Mouse (Mus musculus): ENCODE results near the gene Celf1. TPM values are rescaled to one million over a fixed set of nuclear protein-coding genes. Genes with fewer than 3 reads are reported as not detected.
A peak's percentile ranks its signal among the peaks of the same experiment; 100 is the strongest.

Celf1 gene
- polyA plus RNA-seq, 1 experiment from 2014 or later, result 78.1 TPM

GRCm38 (mm10) chr2:90911668-90912067 lies 28.5 kb upstream of the Celf1 start:
- no peak overlapping the region for H3K9ac ChIP-seq (ENCODE audit: low read depth, low read length)
- H3K4me2 ChIP-seq, result no peak overlapping the region
- WGBS, result 80% methylated on average over 1 of the region's 1 CpGs
- H3K4me3 ChIP-seq (ENCODE audit: low read depth, low read length), result no peak overlapping the region
- peaks cover 44% of the 10 kb centered on the region for H3K36me3 ChIP-seq (ENCODE audit: control insufficient read depth, insufficient read depth, low read length)
- no peaks in the 10 kb centered on the region for H3K27me3 ChIP-seq (replicated peaks; ENCODE audit: control insufficient read depth, insufficient read depth, low read length)
- H3K4me1 ChIP-seq (replicated peaks; ENCODE audit: control insufficient read depth, insufficient read depth, low read length), result peaks cover 8% of the 10 kb centered on the region
- DNase-seq (ENCODE audit: low spot score) (no peak), ATAC-seq (replicated peaks; ENCODE audit: low FRiP score) (no peak)
- no peak overlapping the region for H3K27ac ChIP-seq (ENCODE audit: low read depth, low read length)
- H3K9me3 ChIP-seq (ENCODE audit: control insufficient read depth, low read length), result no peaks in the 10 kb centered on the region

- Histone ChIP-seq H3K9ac (ENCODE audit: low read depth, low read length) (0 out of 2 replicates have a peak overlapping the region, but pooled peaks have one; percentile 36), H3K27me3 (replicated peaks; ENCODE audit: control insufficient read depth, insufficient read depth, low read length) (no peaks in the 10 kb centered on the region), H3K27ac (ENCODE audit: low read depth, low read length) (no peak overlapping the region), H3K36me3 (ENCODE audit: control insufficient read depth, insufficient read depth, low read length) (peaks cover 38% of the 10 kb centered on the region), H3K4me3 (ENCODE audit: low read depth, low read length) (no peak overlapping the region), H3K4me2 (no peak overlapping the region), H3K4me1 (replicated peaks; ENCODE audit: control insufficient read depth, insufficient read depth, low read length) (peaks cover 9% of the 10 kb centered on the region), H3K9me3 (ENCODE audit: control insufficient read depth, low read length) (no peaks in the 10 kb centered on the region)
- WGBS, result 93% methylated on average over 2 of the region's 2 CpGs
- ATAC-seq (replicated peaks; ENCODE audit: low FRiP score) (no peak), DNase-seq (ENCODE audit: low spot score) (no peak)
These were observed 26.5 kb upstream of the Celf1 start for GRCm38 (mm10) chr2:90913671-90914070.

GRCm38 (mm10) chr2:90915516-90915915 lies 24.7 kb upstream of the Celf1 start:
- Histone ChIP-seq H3K4me1 (replicated peaks; ENCODE audit: control insufficient read depth, insufficient read depth, low read length) (peaks cover 9% of the 10 kb centered on the region), H3K36me3 (ENCODE audit: control insufficient read depth, insufficient read depth, low read length) (peaks cover 25% of the 10 kb centered on the region), H3K9ac (ENCODE audit: low read depth, low read length) (peak overlapping the region; percentile 34; the same call in 1 of the 2 replicates), H3K27me3 (replicated peaks; ENCODE audit: control insufficient read depth, insufficient read depth, low read length) (no peaks in the 10 kb centered on the region), H3K27ac (ENCODE audit: low read depth, low read length) (no peak overlapping the region), H3K4me2 (peak overlapping the region; percentile 92), H3K4me3 (ENCODE audit: low read depth, low read length) (peak overlapping the region; percentile 87; the same call in 1 of the 2 replicates), H3K9me3 (ENCODE audit: control insufficient read depth, low read length) (no peaks in the 10 kb centered on the region)
- no peak for DNase-seq (ENCODE audit: low spot score)
- WGBS, result 85% methylated on average over 1 of the region's 1 CpGs
- no peak for ATAC-seq (replicated peaks; ENCODE audit: low FRiP score)

GRCm38 (mm10) chr2:90916560-90917232 lies 23.5 kb upstream of the Celf1 start:
- ATAC-seq (replicated peaks; ENCODE audit: low FRiP score) (0 out of 2 replicates have a peak, but pooled peaks have one; percentile 8), DNase-seq (ENCODE audit: low spot score) (no peak)
- Histone ChIP-seq H3K9me3 (ENCODE audit: control insufficient read depth, low read length) (no peaks in the 10 kb centered on the region), H3K9ac (ENCODE audit: low read depth, low read length) (peak overlapping the region; percentile 98), H3K36me3 (ENCODE audit: control insufficient read depth, insufficient read depth, low read length) (peaks cover 15% of the 10 kb centered on the region), H3K4me1 (replicated peaks; ENCODE audit: control insufficient read depth, insufficient read depth, low read length) (peaks cover 9% of the 10 kb centered on the region), H3K27ac (ENCODE audit: low read depth, low read length) (peak overlapping the region; percentile 91), H3K27me3 (replicated peaks; ENCODE audit: control insufficient read depth, insufficient read depth, low read length) (no peaks in the 10 kb centered on the region), H3K4me3 (ENCODE audit: low read depth, low read length) (peak overlapping the region; percentile 87), H3K4me2 (peak overlapping the region; percentile 92)
- WGBS, result 26% methylated on average over 7 of the region's 7 CpGs

- ATAC-seq (replicated peaks; ENCODE audit: low FRiP score), result peak; percentile 87
- peaks cover 14% of the 10 kb centered on the region for H3K36me3 ChIP-seq (ENCODE audit: control insufficient read depth, insufficient read depth, low read length)
- WGBS, result under 1% methylated on average over 68 of the region's 73 CpGs
- peak overlapping the region; percentile 91 for H3K27ac ChIP-seq (ENCODE audit: low read depth, low read length)
- peak overlapping the region; percentile 87 for H3K4me3 ChIP-seq (ENCODE audit: low read depth, low read length)
- H3K9me3 ChIP-seq (ENCODE audit: control insufficient read depth, low read length), result no peaks in the 10 kb centered on the region
- peak overlapping the region; percentile 92 for H3K4me2 ChIP-seq
- peak overlapping the region; percentile 98 for H3K9ac ChIP-seq (ENCODE audit: low read depth, low read length)
- H3K27me3 ChIP-seq (replicated peaks; ENCODE audit: control insufficient read depth, insufficient read depth, low read length), result no peaks in the 10 kb centered on the region
- DNase-seq (ENCODE audit: low spot score), result peak; percentile 86
- H3K4me1 ChIP-seq (replicated peaks; ENCODE audit: control insufficient read depth, insufficient read depth, low read length), result peaks cover 9% of the 10 kb centered on the region
These were observed 22.8 kb upstream of the Celf1 start for GRCm38 (mm10) chr2:90917233-90917998.

GRCm38 (mm10) chr2:90917999-90918698 lies 22.0 kb upstream of the Celf1 start:
- H3K27me3 ChIP-seq (replicated peaks; ENCODE audit: control insufficient read depth, insufficient read depth, low read length), result no peaks in the 10 kb centered on the region
- WGBS, result 10% methylated on average over 16 of the region's 16 CpGs
- H3K9ac ChIP-seq (ENCODE audit: low read depth, low read length), result peak overlapping the region; percentile 98
- no peak for DNase-seq (ENCODE audit: low spot score)
- peak overlapping the region; percentile 91 for H3K27ac ChIP-seq (ENCODE audit: low read depth, low read length)
- no peaks in the 10 kb centered on the region for H3K9me3 ChIP-seq (ENCODE audit: control insufficient read depth, low read length)
- H3K36me3 ChIP-seq (ENCODE audit: control insufficient read depth, insufficient read depth, low read length), result peaks cover 8% of the 10 kb centered on the region
- H3K4me1 ChIP-seq (replicated peaks; ENCODE audit: control insufficient read depth, insufficient read depth, low read length), result peaks cover 9% of the 10 kb centered on the region
- peak; percentile 77 for ATAC-seq (replicated peaks; ENCODE audit: low FRiP score)
- peak overlapping the region; percentile 92 for H3K4me2 ChIP-seq
- H3K4me3 ChIP-seq (ENCODE audit: low read depth, low read length), result peak overlapping the region; percentile 87

GRCm38 (mm10) chr2:90921178-90921577 lies 19.0 kb upstream of the Celf1 start:
- Histone ChIP-seq H3K4me2 (no peak overlapping the region), H3K9ac (ENCODE audit: low read depth, low read length) (no peak overlapping the region), H3K4me3 (ENCODE audit: low read depth, low read length) (no peak overlapping the region), H3K36me3 (ENCODE audit: control insufficient read depth, insufficient read depth, low read length) (no peaks in the 10 kb centered on the region), H3K27ac (ENCODE audit: low read depth, low read length) (no peak overlapping the region), H3K27me3 (replicated peaks; ENCODE audit: control insufficient read depth, insufficient read depth, low read length) (no peaks in the 10 kb centered on the region), H3K9me3 (ENCODE audit: control insufficient read depth, low read length) (no peaks in the 10 kb centered on the region), H3K4me1 (replicated peaks; ENCODE audit: control insufficient read depth, insufficient read depth, low read length) (peaks cover 5% of the 10 kb centered on the region)
- ATAC-seq (replicated peaks; ENCODE audit: low FRiP score) (no peak), DNase-seq (ENCODE audit: low spot score) (no peak)
- whole genome bisulfite sequencing, result 86% methylated on average over 1 of the region's 1 CpGs

- no peak overlapping the region for H3K27ac ChIP-seq (ENCODE audit: low read depth, low read length)
- WGBS, result 85% methylated on average over 2 of the region's 2 CpGs
- ATAC-seq (replicated peaks; ENCODE audit: low FRiP score) (no peak), DNase-seq (ENCODE audit: low spot score) (no peak)
- H3K4me2 ChIP-seq, result no peak overlapping the region
- H3K9me3 ChIP-seq (ENCODE audit: control insufficient read depth, low read length), result no peaks in the 10 kb centered on the region
- no peaks in the 10 kb centered on the region for H3K27me3 ChIP-seq (replicated peaks; ENCODE audit: control insufficient read depth, insufficient read depth, low read length)
- H3K9ac ChIP-seq (ENCODE audit: low read depth, low read length), result no peak overlapping the region
- H3K4me1 ChIP-seq (replicated peaks; ENCODE audit: control insufficient read depth, insufficient read depth, low read length), result no peaks in the 10 kb centered on the region
- no peaks in the 10 kb centered on the region for H3K36me3 ChIP-seq (ENCODE audit: control insufficient read depth, insufficient read depth, low read length)
- H3K4me3 ChIP-seq (ENCODE audit: low read depth, low read length), result no peak overlapping the region
These were observed 17.5 kb upstream of the Celf1 start for GRCm38 (mm10) chr2:90922636-90923035.

Measured in liver, embryonic 11.5 days (tissue).